Mouse (Mus musculus) spleen, postnatal 4 days (tissue): ENCODE measurements around the gene Serinc2.

ENCODE experiments used
- DNase-seq, 2 experiments: peaks; one replicate each; pipeline ENCODE4 v3.0.0; 2022; ENCODE audit warnings: low spot score in 2 of 2

The Serinc2 gene

GRCm38 (mm10) chr4:130297123-130297529 lies 18.1 kb upstream of the Serinc2 start:
- peak; percentile 69 to 77 for DNase-seq

GRCm38 (mm10) chr4:130296243-130296965 lies 17.4 kb upstream of the Serinc2 start:
- DNase-seq: peak; percentile 57 to 69

- DNase-seq: peak; percentile 85 to 87
Measured at GRCm38 (mm10) chr4:130295047-130295745, 16.2 kb upstream of the Serinc2 start.

- peak in 1 of 2 experiments; percentile 63 for DNase-seq
Measured at GRCm38 (mm10) chr4:130294513-130294912, 15.5 kb upstream of the Serinc2 start.

GRCm38 (mm10) chr4:130292271-130292670 lies 13.3 kb upstream of the Serinc2 start:
- peak; percentile 85 to 95 for DNase-seq

GRCm38 (mm10) chr4:130289824-130290223 lies 10.8 kb upstream of the Serinc2 start:
- no peak for DNase-seq

- DNase-seq: no peak
Measured at GRCm38 (mm10) chr4:130286531-130286930, 7.5 kb upstream of the Serinc2 start.

GRCm38 (mm10) chr4:130283826-130284225 lies 4.8 kb upstream of the Serinc2 start:
- no peak for DNase-seq

- no peak for DNase-seq
Measured at GRCm38 (mm10) chr4:130282856-130283255, 3.9 kb upstream of the Serinc2 start.

GRCm38 (mm10) chr4:130276573-130277176 lies 2.3 kb downstream of the Serinc2 start:
- DNase-seq: no peak

- DNase-seq: no peak
Measured at GRCm38 (mm10) chr4:130275823-130276105, 3.2 kb downstream of the Serinc2 start.

GRCm38 (mm10) chr4:130275016-130275822 lies 3.8 kb downstream of the Serinc2 start:
- DNase-seq: no peak

- DNase-seq: no peak
Measured at GRCm38 (mm10) chr4:130274346-130275015, 4.5 kb downstream of the Serinc2 start.

- DNase-seq: no peak
Measured at GRCm38 (mm10) chr4:130273698-130274345, 5.2 kb downstream of the Serinc2 start.

GRCm38 (mm10) chr4:130270611-130271347 lies 8.2 kb downstream of the Serinc2 start:
- no peak for DNase-seq

GRCm38 (mm10) chr4:130270089-130270488 lies 8.9 kb downstream of the Serinc2 start:
- no peak for DNase-seq

GRCm38 (mm10) chr4:130268736-130269135 lies 10.3 kb downstream of the Serinc2 start:
- no peak for DNase-seq

GRCm38 (mm10) chr4:130267069-130267468 lies 11.9 kb downstream of the Serinc2 start:
- no peak for DNase-seq

- no peak for DNase-seq
Measured at GRCm38 (mm10) chr4:130266601-130267000, 12.4 kb downstream of the Serinc2 start.

GRCm38 (mm10) chr4:130264698-130265349 lies 14.2 kb downstream of the Serinc2 start:
- peak; percentile 74 to 89 for DNase-seq
